Mouse (Mus musculus): ENCODE results near the gene Muc13.

Muc13 gene

GRCm38 (mm10) chr16:33824603-33825002, 30.8 kb downstream of the Muc13 start:
- no peak for DNase-seq (ENCODE audit: low spot score)

- DNase-seq (ENCODE audit: low spot score): no peak
Observed at GRCm38 (mm10) chr16:33828496-33828895, 34.7 kb downstream of the Muc13 start.

DNA sequence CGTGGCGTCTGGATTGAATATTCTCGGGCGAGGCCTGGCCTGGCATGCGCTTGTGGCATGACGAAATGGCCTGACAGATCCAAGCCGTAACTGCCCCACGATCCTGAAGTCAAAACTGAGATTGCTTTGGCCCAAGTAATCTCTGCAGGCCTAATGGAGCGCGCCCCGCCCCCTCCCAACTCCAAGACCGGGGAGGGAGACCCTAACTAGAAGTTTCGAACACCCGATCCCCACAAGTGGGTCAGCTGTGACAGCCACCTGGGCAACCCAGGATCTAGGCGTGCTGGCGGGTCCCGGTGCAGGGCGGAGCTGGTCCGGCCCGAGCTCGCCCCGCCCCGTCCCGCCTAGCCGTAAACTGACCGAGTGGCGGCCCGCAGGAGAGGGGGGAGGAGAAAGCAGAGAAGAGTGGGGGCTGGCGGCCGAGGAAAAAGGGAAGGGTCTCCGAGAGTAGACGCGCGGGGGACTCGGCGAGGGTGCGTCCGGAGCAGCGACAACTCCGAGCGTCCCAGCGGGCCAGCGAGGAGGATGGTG, 35.5 kb downstream of the Muc13 start, which contains the start of gene Itgb5:
Itgb5 (plus strand) TSS at position 365 of the 531 bp plus-strand sequence.
- peak; percentile 82 for DNase-seq (ENCODE audit: low spot score)

DNA sequence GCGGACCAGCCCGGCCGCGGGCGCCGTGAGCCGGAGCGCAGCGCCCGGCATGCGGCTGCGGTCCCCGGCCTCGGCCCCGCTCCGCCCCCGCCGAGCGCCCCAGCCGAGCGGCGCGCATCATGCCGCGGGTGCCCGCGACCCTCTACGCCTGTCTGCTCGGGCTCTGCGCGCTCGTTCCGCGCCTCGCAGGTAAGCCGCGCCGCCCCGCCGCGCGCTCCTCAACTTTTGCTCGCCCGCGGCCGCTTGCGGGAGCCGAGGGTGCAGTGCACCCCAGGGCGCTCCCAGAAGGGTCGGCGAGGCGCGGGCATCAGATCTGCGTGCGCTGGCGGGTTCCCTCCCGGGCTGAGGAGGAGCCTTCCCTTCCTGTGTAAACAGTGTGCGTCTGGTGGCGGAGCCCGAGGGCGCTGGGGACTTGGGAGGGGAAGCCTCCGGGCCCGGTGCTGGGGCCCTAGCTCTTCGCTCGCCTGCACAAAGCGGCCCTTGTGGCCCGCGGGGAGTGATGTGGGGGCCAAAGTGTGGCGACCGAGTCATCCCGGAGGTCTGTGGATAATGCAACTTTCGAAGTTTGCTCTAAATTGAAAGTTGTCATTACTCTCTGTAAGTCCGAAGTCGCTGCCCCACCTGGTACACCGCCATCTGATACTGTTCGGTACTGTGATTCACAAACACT, 36.1 kb downstream of the Muc13 start:
- DNase-seq (ENCODE audit: low spot score): peak; percentile 58

GRCm38 (mm10) chr16:33830512-33831105, 36.8 kb downstream of the Muc13 start:
- peak; percentile 57 for DNase-seq (ENCODE audit: low spot score)

DNA sequence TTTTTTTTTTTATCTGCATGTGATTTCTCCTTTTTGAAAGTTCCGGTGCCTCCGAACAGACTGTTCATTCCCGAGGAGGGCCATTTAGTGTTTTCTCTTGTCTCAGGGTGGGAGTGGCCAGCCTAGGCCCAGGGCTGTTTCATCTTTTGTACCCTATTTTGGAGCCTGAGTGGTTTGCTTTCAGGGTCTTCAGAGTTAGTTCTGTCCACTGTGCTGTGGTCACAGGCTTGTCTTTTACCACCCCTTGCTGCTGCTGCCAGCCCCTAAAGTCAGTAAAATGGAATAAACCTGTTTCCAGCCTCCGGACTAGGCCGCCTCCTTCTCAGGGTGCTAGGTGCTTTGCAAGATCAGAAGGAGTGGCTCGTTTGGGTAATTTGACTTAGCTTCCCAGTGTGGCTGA, 38.2 kb downstream of the Muc13 start:
- no peak for DNase-seq (ENCODE audit: low spot score)

GRCm38 (mm10) chr16:33832728-33833428, 39.0 kb downstream of the Muc13 start:
- DNase-seq (ENCODE audit: low spot score): peak; percentile 67

GRCm38 (mm10) chr16:33833429-33833753, 39.6 kb downstream of the Muc13 start:
- DNase-seq (ENCODE audit: low spot score): no peak

DNA sequence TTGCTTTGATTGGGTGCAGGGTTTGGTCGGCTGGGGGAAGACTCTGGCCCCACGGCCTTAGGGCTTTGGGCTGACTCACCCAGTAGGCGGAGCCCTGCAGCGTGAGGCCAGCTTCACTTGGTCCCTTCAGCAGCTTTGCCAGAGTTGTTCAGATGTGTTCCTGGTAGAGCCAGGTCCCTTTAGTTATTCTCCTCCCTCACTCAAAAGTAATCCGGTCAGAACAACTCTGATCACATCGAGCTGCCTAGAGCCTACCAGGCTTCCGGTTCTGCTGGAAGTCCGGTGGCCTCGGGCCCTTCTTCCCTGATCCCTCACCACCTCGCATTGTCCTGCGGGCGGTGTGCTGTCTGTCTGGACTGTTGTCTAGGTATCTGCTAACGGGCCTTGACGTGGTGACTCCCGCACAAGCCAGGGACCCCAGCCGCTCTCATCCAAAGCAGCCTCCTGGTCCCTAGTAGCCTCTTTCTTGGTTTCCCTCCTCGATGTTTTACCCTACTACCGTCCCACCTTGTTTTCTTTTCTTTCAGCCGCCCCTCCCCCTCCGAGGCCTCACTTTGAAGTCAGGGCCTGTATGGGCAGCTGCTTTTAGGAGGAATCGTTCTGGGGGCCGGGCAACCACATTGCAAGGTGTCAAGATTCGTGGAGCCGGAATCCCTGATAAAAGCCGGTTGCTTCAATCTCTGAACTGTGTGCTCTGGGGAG, 40.1 kb downstream of the Muc13 start:
- DNase-seq (ENCODE audit: low spot score): peak; percentile 81

- no peak for DNase-seq (ENCODE audit: low spot score)
Observed at GRCm38 (mm10) chr16:33836676-33837075, 42.8 kb downstream of the Muc13 start.

DNA sequence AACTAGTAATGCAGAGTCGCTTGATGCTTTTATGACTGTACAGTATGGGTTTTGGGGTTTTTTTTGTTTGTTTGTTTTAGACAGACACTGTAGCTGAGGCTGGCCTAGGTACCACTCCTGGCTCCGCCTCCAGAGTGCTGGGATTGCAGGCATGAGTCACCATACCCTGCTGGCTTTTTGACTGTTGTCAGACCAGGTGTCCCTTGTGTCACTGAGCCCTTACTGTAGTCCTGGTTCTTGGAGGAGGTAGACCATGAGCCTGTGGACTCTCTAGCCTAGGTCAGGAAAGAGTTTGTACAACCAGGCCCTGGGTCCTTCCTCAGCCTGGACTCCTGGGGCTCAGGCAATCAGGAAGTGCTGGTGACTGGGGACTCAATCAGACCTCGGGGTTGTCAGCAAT, 43.4 kb downstream of the Muc13 start:
- no peak for DNase-seq (ENCODE audit: low spot score)

- no peak for DNase-seq (ENCODE audit: low spot score)
Observed at GRCm38 (mm10) chr16:33840616-33841015, 46.8 kb downstream of the Muc13 start.

- peak; percentile 27 for DNase-seq (ENCODE audit: low spot score)
Observed at GRCm38 (mm10) chr16:33842081-33842880, 48.4 kb downstream of the Muc13 start.

DNA sequence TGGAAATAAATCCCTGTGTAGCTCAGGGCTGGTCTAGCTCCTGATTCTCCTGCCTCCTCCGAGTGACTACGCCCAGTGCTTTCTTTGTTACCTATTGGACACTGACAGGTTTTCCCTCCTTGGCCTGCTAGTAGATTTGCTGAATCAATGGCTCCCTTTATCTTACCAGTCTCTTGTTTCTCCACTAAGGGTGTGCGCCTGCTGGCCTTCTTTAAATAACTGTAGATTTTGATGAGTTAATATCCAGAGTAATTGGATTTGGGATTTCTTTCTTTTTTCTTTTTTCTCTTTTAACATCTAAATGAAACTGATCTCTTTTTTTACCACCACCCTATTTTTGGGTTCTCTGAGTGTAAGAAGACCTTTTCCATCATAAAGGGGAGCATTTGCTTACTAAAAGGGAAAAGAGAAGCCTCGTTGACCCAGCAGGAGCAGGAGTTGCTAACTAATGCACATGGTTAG, 50.3 kb downstream of the Muc13 start:
- no peak for DNase-seq (ENCODE audit: low spot score)

DNA sequence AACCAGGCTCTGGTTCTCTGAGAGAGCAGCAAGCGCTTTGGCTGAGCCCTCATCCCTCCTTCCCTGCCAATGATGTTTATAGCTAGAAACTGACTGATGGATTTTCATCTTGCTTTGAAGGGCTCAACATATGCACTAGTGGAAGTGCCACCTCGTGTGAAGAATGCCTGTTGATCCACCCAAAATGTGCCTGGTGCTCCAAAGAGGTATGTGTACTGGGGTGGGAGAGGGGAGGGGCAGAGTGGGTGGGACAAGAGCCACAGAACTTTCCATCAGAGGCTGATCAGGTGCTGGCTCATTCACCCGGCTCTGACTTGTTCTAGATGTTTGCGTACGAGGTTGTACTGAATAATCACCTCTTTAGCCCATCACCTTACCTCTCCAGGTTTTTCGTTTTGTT, 51.0 kb downstream of the Muc13 start:
- no peak for DNase-seq (ENCODE audit: low spot score)

DNA sequence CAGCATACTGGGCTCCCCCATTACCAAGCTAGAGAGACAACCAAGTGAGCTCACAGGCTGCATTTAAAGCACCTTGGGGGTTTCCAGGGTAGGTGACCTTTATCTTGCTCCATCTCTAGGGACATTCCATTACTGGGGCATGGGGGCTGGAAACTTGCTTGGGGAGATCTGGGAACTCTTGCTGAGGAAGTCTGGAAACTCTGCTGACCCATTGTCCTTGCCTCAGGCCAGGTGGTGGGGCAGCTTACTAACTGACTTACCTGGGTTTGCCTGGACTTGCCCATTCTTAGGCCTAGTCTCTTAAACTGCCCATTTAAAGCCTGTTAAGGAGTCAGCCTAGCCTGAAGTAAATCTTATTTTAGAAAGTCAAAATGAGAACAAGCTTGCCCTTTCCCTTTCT, 59.4 kb downstream of the Muc13 start:
- no peak for DNase-seq (ENCODE audit: low spot score)

DNA sequence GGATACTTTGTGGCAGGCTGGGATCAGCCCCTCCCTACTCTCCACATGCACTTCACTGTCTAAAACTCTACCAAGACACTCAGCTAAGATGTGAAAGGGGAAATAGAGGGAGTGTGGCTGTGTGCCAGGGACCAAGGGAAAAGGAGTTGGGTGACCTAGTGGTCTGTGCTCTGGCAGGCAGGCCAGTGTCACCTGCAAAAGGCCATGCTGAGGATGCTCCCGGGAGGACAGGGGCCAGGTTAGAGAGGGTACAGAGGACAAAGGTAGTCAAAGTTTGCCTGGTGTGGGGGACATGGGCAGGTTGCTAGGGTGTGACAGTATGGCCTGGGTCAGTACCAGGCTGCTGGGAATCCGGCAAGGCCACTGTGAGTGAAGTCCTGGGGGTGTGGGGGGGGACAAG, 64.9 kb downstream of the Muc13 start:
- no peak for DNase-seq (ENCODE audit: low spot score)

- DNase-seq (ENCODE audit: low spot score): no peak
Observed at GRCm38 (mm10) chr16:33859380-33859779, 65.5 kb downstream of the Muc13 start.

- no peak for DNase-seq (ENCODE audit: low spot score)
Observed at GRCm38 (mm10) chr16:33859988-33860700, 66.3 kb downstream of the Muc13 start.

DNA sequence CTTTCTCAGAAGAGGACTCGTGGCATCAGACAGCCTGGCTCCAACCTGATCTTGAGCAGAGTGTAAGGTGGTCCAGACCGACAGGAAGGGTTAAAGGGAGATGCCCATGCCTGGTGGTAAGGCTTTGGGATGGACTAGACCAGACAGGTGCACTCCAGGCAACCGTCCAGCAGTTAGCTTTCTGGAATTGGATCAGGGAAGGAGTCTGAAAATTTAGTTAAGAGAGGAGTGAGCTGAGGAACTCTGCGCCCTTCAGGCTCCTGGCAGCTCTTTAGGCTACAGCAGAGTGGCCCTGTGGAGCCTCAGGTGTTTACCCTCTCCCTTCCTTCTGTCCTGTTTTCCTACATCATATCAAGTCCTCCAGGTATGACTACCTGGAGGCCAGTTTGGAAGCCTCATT, 68.6 kb downstream of the Muc13 start:
- DNase-seq (ENCODE audit: low spot score): no peak

DNA sequence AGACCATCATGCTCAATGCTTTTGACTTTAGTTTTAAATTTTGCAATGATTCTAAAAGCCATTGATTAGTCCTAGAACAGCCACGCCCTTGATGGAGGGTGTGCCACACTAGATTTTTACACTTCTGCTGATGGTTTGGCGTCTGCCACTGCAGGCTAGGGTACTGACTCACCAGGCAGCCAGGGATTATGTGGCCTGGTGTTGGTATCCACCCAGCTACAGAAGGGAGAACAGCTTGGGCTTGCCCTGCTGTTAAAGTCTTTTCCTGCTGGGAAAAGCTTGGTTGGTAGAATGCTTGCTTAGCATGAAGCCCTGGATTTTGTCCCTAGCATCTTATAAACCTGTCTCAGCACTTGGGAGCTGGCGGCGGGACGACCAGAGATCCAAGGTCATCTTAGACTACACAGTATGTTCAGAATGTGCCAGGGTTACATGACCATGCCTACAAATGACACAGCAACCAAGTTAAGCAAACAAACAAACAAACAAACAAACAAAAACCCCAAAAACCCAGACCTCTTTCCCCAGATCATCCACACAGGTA, 69.4 kb downstream of the Muc13 start:
- DNase-seq (ENCODE audit: low spot score): no peak
